Mouse (Mus musculus) midbrain, postnatal 0 days (tissue): ENCODE results near the gene Tmem59l. TPM values are rescaled to one million over a fixed set of nuclear protein-coding genes. Genes with fewer than 3 reads are reported as not detected.
"Not testable (repeated sequence)": the region's sequence is repeated elsewhere in the genome, so short reads cannot be mapped to it uniquely, and the experiment has no call there.

Experiments
- ATAC-seq: fragments of 200-750 bp; cut with Nextera tagmentation; 2 replicates; pipeline ENCODE4 v1.8.0; 2017; ENCODE audit warnings: moderate number of reproducible peaks, mild to moderate bottlenecking, moderate TSS enrichment, moderate library complexity; ENCODE audit not compliant: low FRiP score
- DNase-seq: peaks from one replicate; pipeline ENCODE4 v3.0.0-alpha.2; 2015; ENCODE audit warnings: low spot score
- H3K27ac ChIP-seq: fragments of 300-500 bp; sonication (generic); 2 replicates; pipeline ENCODE4 v1.5.1; 2014; ENCODE audit warnings: low read depth, mild to moderate bottlenecking, low read length, mixed read lengths
- H3K27me3 ChIP-seq: fragments of 300-500 bp; sonication (generic); 2 replicates; pipeline ENCODE4 v1.6.1; 2014; ENCODE audit warnings: low read length, control low read depth, mixed read lengths; ENCODE audit not compliant: insufficient read depth
- H3K36me3 ChIP-seq: fragments of 300-500 bp; sonication (generic); 2 replicates; pipeline ENCODE4 v1.6.1; 2014; ENCODE audit warnings: low read length, control low read depth, mixed read lengths; ENCODE audit not compliant: insufficient read depth
- H3K4me1 ChIP-seq: fragments of 300-500 bp; sonication (generic); 2 replicates; pipeline ENCODE4 v1.6.1; 2014; ENCODE audit warnings: mild to moderate bottlenecking, control low read depth, antibody characterized with exemption, low read length, mixed read lengths; ENCODE audit not compliant: insufficient read depth
- H3K4me2 ChIP-seq: fragments of 300-500 bp; sonication (generic); 2 replicates; pipeline ENCODE4 v1.6.1; 2014; ENCODE audit warnings: low read depth, mild to moderate bottlenecking, low read length, mixed read lengths; ENCODE audit not compliant: poor library complexity, severe bottlenecking
- H3K4me3 ChIP-seq: fragments of 300-500 bp; sonication (generic); 2 replicates; pipeline ENCODE4 v1.5.1; 2014; ENCODE audit warnings: low read depth, mild to moderate bottlenecking, low read length, moderate library complexity
- H3K9ac ChIP-seq: fragments of 300-500 bp; sonication (generic); replicated peaks from 2 replicates; pipeline ENCODE4 v1.6.1; 2014; ENCODE audit warnings: mild to moderate bottlenecking, low read length, moderate library complexity, mixed read lengths; ENCODE audit not compliant: poor library complexity, severe bottlenecking
- H3K9me3 ChIP-seq: fragments of 300-500 bp; sonication (generic); 2 replicates; pipeline ENCODE4 v1.6.1; 2016; ENCODE audit warnings: low read length, control low read depth
- CTCF ChIP-seq: IDR thresholded peaks from 2 replicates; pipeline ENCODE4 v1.5.1; 2016; ENCODE audit warnings: antibody characterized with exemption, mild to moderate bottlenecking
- WGBS: fragments of 180-500 bp; shearing (Covaris S2); extraction: QIAGEN DNeasy Blood & Tissue Kit; methylation state at CpG from one replicate; pipeline ENCODE4 v1.1.7; 2014; 5-methylcytosine and 5-hydroxymethylcytosine counted together
- polyA plus RNA-seq: library from polyadenylated mRNA; unstranded; fragments of >200 nt; fragmentation: Nextera tagmentation; extraction: Ambion mirVana; gene quantifications from 2 replicates; pipeline ENCODE4 v1.2.1, GENCODE M21; 2015
- total RNA-seq: library from RNA; depleted of rRNA; stranded (reverse); fragments of >200 nt; gene quantifications from 2 replicates; pipeline ENCODE4 v1.2.3, GENCODE M21; 2014

The Tmem59l gene
- total and polyA plus RNA-seq, 2 experiments from 2014 or later = 203 to 206 TPM

GRCm38 (mm10) chr8:70519606-70520005 is 32.4 kb upstream of the Tmem59l start:
- Histone ChIP-seq H3K27me3 (no peaks in the 10 kb centered on the region), H3K4me3 (no peak overlapping the region), H3K36me3 (peaks cover 22% of the 10 kb centered on the region), H3K4me2 (no peak overlapping the region), H3K9ac (no peak overlapping the region), H3K9me3 (no peaks in the 10 kb centered on the region), H3K4me1 (0 out of 2 replicates have a peak, but pooled peaks cover 3% of the 10 kb centered on the region), H3K27ac (no peak overlapping the region)
- no peak for TF ChIP-seq CTCF
- no peak for ATAC-seq
- no peak for DNase-seq
- 66% methylated on average over 2 of the region's 2 CpGs for WGBS

- 95% methylated on average over 6 of the region's 6 CpGs for WGBS
- Histone ChIP-seq H3K9me3 (no peaks in the 10 kb centered on the region), H3K36me3 (peaks cover 22% of the 10 kb centered on the region), H3K4me2 (no peak overlapping the region), H3K4me1 (0 out of 2 replicates have a peak, but pooled peaks cover 3% of the 10 kb centered on the region), H3K27me3 (no peaks in the 10 kb centered on the region), H3K9ac (no peak overlapping the region), H3K4me3 (no peak overlapping the region), H3K27ac (no peak overlapping the region)
- TF ChIP-seq CTCF = no peak
- no peak for DNase-seq
- ATAC-seq = no peak
These were observed 31.9 kb upstream of the Tmem59l start for GRCm38 (mm10) chr8:70519043-70519442.

GRCm38 (mm10) chr8:70517940-70518643 is 30.9 kb upstream of the Tmem59l start:
- no peak for TF ChIP-seq CTCF
- no peak for ATAC-seq
- Histone ChIP-seq H3K27me3 (no peaks in the 10 kb centered on the region), H3K4me2 (no peak overlapping the region), H3K9me3 (no peaks in the 10 kb centered on the region), H3K4me1 (no peaks in the 10 kb centered on the region), H3K9ac (no peak overlapping the region), H3K4me3 (no peak overlapping the region), H3K36me3 (peaks cover 22% of the 10 kb centered on the region), H3K27ac (no peak overlapping the region)
- no peak for DNase-seq
- 71% methylated on average over 10 of the region's 10 CpGs for WGBS

- Histone ChIP-seq H3K9me3 (no peaks in the 10 kb centered on the region), H3K4me2 (no peak overlapping the region), H3K36me3 (peaks cover 16% of the 10 kb centered on the region), H3K27ac (no peak overlapping the region), H3K4me1 (peaks cover 7% of the 10 kb centered on the region; the same call in 1 of the 2 replicates), H3K4me3 (no peak overlapping the region), H3K9ac (no peak overlapping the region), H3K27me3 (no peaks in the 10 kb centered on the region)
- TF ChIP-seq CTCF = no peak
- no peak for DNase-seq
- 65% methylated on average over 2 of the region's 2 CpGs for WGBS
- no peak for ATAC-seq
These were observed 26.3 kb upstream of the Tmem59l start for GRCm38 (mm10) chr8:70513441-70513840.

- Histone ChIP-seq H3K36me3 (peaks cover 16% of the 10 kb centered on the region), H3K27ac (no peak overlapping the region), H3K4me1 (peaks cover 7% of the 10 kb centered on the region; the same call in 1 of the 2 replicates), H3K4me3 (no peak overlapping the region), H3K27me3 (no peaks in the 10 kb centered on the region), H3K9me3 (no peaks in the 10 kb centered on the region), H3K4me2 (no peak overlapping the region), H3K9ac (no peak overlapping the region)
- TF ChIP-seq CTCF = no peak
- ATAC-seq (no peak), DNase-seq (no peak)
- WGBS = 93% methylated on average over 11 of the region's 11 CpGs
These were observed 25.2 kb upstream of the Tmem59l start for GRCm38 (mm10) chr8:70512253-70512903.

- no peak overlapping the region for H3K27ac ChIP-seq
- H3K9ac ChIP-seq = no peak overlapping the region
- no peak overlapping the region for H3K4me2 ChIP-seq
- H3K9me3 ChIP-seq = no peaks in the 10 kb centered on the region
- no peak for DNase-seq
- H3K27me3 ChIP-seq = no peaks in the 10 kb centered on the region
- peaks cover 14% of the 10 kb centered on the region; the same call in 1 of the 2 replicates for H3K36me3 ChIP-seq
- no peak for TF ChIP-seq CTCF
- peaks cover 7% of the 10 kb centered on the region; the same call in 1 of the 2 replicates for H3K4me1 ChIP-seq
- ATAC-seq = no peak
- 98% methylated on average over 2 of the region's 2 CpGs for WGBS
- H3K4me3 ChIP-seq = no peak overlapping the region
These were observed 24.6 kb upstream of the Tmem59l start for GRCm38 (mm10) chr8:70511770-70512169.

GRCm38 (mm10) chr8:70511174-70511573 is 24.0 kb upstream of the Tmem59l start:
- WGBS = 88% methylated on average over 6 of the region's 6 CpGs
- peak overlapping the region; percentile 69; the same call in 1 of the 2 replicates for H3K4me3 ChIP-seq
- DNase-seq, H3K36me3 ChIP-seq, H3K27me3 ChIP-seq, H3K9me3 ChIP-seq, ATAC-seq, H3K4me1 ChIP-seq, H3K9ac ChIP-seq: not testable (repeated sequence)
- H3K4me2 ChIP-seq = peak overlapping the region; percentile 96; the same call in 1 of the 2 replicates
- peak overlapping the region; percentile 93; the same call in 1 of the 2 replicates for H3K27ac ChIP-seq
